Comparison of ENCODE assay signal across 9 mouse cellular contexts in the genomic region with DNA sequence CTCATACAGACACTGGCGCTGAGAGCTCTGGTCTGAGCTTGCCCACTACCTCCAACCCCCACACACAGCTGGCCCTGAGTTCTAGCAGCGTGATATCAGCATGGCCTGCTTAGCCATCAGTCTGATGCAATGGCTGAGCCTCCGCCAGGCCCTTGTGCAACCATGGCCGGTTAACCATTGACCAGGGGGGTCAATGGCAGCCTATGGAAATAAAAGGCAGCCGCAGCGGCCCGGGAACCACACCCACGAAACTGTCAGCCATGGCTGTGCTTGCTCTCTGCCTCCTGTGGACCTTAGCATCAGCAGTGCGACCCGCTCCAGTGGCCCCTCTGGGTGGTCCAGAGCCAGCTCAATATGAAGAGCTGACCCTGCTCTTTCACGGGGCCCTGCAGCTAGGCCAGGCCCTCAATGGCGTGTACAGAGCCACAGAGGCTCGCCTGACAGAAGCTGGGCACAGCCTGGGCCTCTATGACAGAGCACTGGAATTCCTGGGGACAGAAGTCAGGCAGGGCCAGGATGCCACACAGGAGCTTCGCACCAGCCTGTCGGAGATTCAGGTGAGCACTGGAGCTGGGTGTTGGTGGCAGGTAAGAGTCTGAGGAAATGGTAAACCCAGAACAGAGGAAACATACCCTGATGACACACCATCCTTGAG. TPM values are rescaled to one million over a fixed set of nuclear protein-coding genes. Genes with fewer than 3 reads are reported as not detected.
DNase-seq lines count a peak whose midpoint lies in the region; ATAC-seq and TF ChIP-seq lines count a peak whose summit lies in the region.
"Had no signal": no experiment of that assay in that cellular context is flagged by ENCODE, and none has a peak within 500 bp of the region (broad histone marks: within the 10 kb centered on the region; RNA-seq: fewer than 3 reads in every experiment).

A gene (plus strand): TSS at position 253 of the 655 bp plus-strand sequence.

- no peak within 1 kb of the TSS for H3K4me2 ChIP-seq in heart, embryonic 11.5 days
- peak within 1 kb of the TSS; percentile 63 for H3K4me2 ChIP-seq in intestine, postnatal 0 days (replicated peaks; ENCODE audit: low read depth)
- peak within 1 kb of the TSS; percentile 52 for H3K4me2 ChIP-seq in liver, embryonic 15.5 days
- H3K4me2 ChIP-seq in stomach, embryonic 15.5 days, result peak within 1 kb of the TSS; percentile 32
- no peak within 1 kb of the TSS for H3K4me2 ChIP-seq in midbrain, embryonic 15.5 days
- no peak within 1 kb of the TSS for H3K4me2 ChIP-seq in forebrain, embryonic 15.5 days (replicated peaks)
- H3K4me2 ChIP-seq: forebrain, embryonic 12.5 days had no signal

- ATAC-seq in heart, embryonic 11.5 days (replicated peaks; ENCODE audit: insufficient number of reproducible peaks, low FRiP score, low TSS enrichment), result no peak
- ATAC-seq in intestine, postnatal 0 days, result peak; percentile 84
- peak; percentile 60 for ATAC-seq in liver, embryonic 15.5 days (ENCODE audit: insufficient read depth)
- peak; percentile 66 for ATAC-seq in stomach, embryonic 15.5 days (ENCODE audit: insufficient read depth, low FRiP score, low read depth)
- ATAC-seq in midbrain, embryonic 15.5 days (replicated peaks), result no peak
- no peak for ATAC-seq in forebrain, embryonic 15.5 days (replicated peaks)

- peaks cover 14% of the 10 kb centered on the region for H3K36me3 ChIP-seq in heart, embryonic 11.5 days (ENCODE audit: control insufficient read depth, insufficient read depth, low read length)
- peaks cover 65% of the 10 kb centered on the region for H3K36me3 ChIP-seq in intestine, postnatal 0 days (ENCODE audit: control insufficient read depth, insufficient read depth)
- peaks cover 4% of the 10 kb centered on the region for H3K36me3 ChIP-seq in liver, embryonic 15.5 days (replicated peaks)
- H3K36me3 ChIP-seq in stomach, embryonic 15.5 days, result peaks cover 35% of the 10 kb centered on the region
- H3K36me3 ChIP-seq in midbrain, embryonic 15.5 days (replicated peaks), result no peaks in the 10 kb centered on the region
- no peaks in the 10 kb centered on the region for H3K36me3 ChIP-seq in forebrain, embryonic 15.5 days

- no peaks in the 10 kb centered on the region for H3K9me3 ChIP-seq in heart, embryonic 11.5 days (replicated peaks; ENCODE audit: control insufficient read depth, low read length)
- no peaks in the 10 kb centered on the region for H3K9me3 ChIP-seq in intestine, postnatal 0 days (ENCODE audit: control insufficient read depth)
- no peaks in the 10 kb centered on the region for H3K9me3 ChIP-seq in liver, embryonic 15.5 days (replicated peaks)
- H3K9me3 ChIP-seq in stomach, embryonic 15.5 days, result no peaks in the 10 kb centered on the region
- no peaks in the 10 kb centered on the region for H3K9me3 ChIP-seq in midbrain, embryonic 15.5 days
- H3K9me3 ChIP-seq in forebrain, embryonic 15.5 days, result no peaks in the 10 kb centered on the region
- H3K9me3 ChIP-seq: forebrain, embryonic 12.5 days had no signal

- H3K27me3 ChIP-seq in heart, embryonic 11.5 days (ENCODE audit: control insufficient read depth, insufficient read depth, low read length), result no peaks in the 10 kb centered on the region
- H3K27me3 ChIP-seq in intestine, postnatal 0 days (replicated peaks; ENCODE audit: control insufficient read depth, insufficient read depth, low read length), result no peaks in the 10 kb centered on the region
- H3K27me3 ChIP-seq in liver, embryonic 15.5 days, result no peaks in the 10 kb centered on the region
- H3K27me3 ChIP-seq in stomach, embryonic 15.5 days (replicated peaks), result no peaks in the 10 kb centered on the region
- H3K27me3 ChIP-seq in midbrain, embryonic 15.5 days (replicated peaks), result no peaks in the 10 kb centered on the region
- H3K27me3 ChIP-seq in forebrain, embryonic 15.5 days, result no peaks in the 10 kb centered on the region
- H3K27me3 ChIP-seq: forebrain, embryonic 12.5 days had no signal

- no peak within 1 kb of the TSS for H3K27ac ChIP-seq in heart, embryonic 11.5 days (ENCODE audit: low read depth, low read length)
- H3K27ac ChIP-seq in intestine, postnatal 0 days (ENCODE audit: low read depth, low read length), result peak within 1 kb of the TSS; percentile 77
- H3K27ac ChIP-seq in liver, embryonic 15.5 days (replicated peaks), result peak within 1 kb of the TSS; percentile 75
- H3K27ac ChIP-seq in stomach, embryonic 15.5 days, result peak within 1 kb of the TSS; percentile 31; the same call in 1 of the 2 replicates
- no peak within 1 kb of the TSS for H3K27ac ChIP-seq in midbrain, embryonic 15.5 days
- H3K27ac ChIP-seq in forebrain, embryonic 15.5 days (replicated peaks), result no peak within 1 kb of the TSS
- H3K27ac ChIP-seq: forebrain, embryonic 12.5 days had no signal

- H3K9ac ChIP-seq in heart, embryonic 11.5 days (ENCODE audit: low read depth, low read length), result no peak within 1 kb of the TSS
- H3K9ac ChIP-seq in intestine, postnatal 0 days (ENCODE audit: low read depth, low read length), result peak within 1 kb of the TSS; percentile 45
- peak within 1 kb of the TSS; percentile 22; the same call in 1 of the 2 replicates for H3K9ac ChIP-seq in liver, embryonic 15.5 days
- H3K9ac ChIP-seq in stomach, embryonic 15.5 days, result no peak within 1 kb of the TSS
- no peak within 1 kb of the TSS for H3K9ac ChIP-seq in midbrain, embryonic 15.5 days
- no peak within 1 kb of the TSS for H3K9ac ChIP-seq in forebrain, embryonic 15.5 days (replicated peaks)
- H3K9ac ChIP-seq: forebrain, embryonic 12.5 days had no signal

- WGBS in heart, embryonic 11.5 days (ENCODE audit: insufficient replicate concordance), result 83% methylated on average over 15 of the region's 15 CpGs
- WGBS in intestine, postnatal 0 days, result 41% methylated on average over 15 of the region's 15 CpGs
- 63% methylated on average over 15 of the region's 15 CpGs for WGBS in liver, embryonic 15.5 days (ENCODE audit: insufficient replicate concordance)
- WGBS in stomach, embryonic 15.5 days, result 65% methylated on average over 15 of the region's 15 CpGs
- 88% methylated on average over 15 of the region's 15 CpGs for WGBS in midbrain, embryonic 15.5 days
- WGBS in forebrain, embryonic 15.5 days, result 90% methylated on average over 15 of the region's 15 CpGs

- peak; percentile 57 for DNase-seq in heart, adult 8-10 months (ENCODE audit: low spot score)
- DNase-seq in left cerebral cortex, adult 18-20 months (ENCODE audit: low spot score in 2 of 2), result no peak

- no peak for TF ChIP-seq CTCF in intestine, postnatal 0 days (IDR thresholded peaks at IDR 0.05; ENCODE audit: low read depth)

- H3K4me1 ChIP-seq in heart, embryonic 11.5 days (ENCODE audit: control insufficient read depth, insufficient read depth, low read length), result no peaks in the 10 kb centered on the region
- H3K4me1 ChIP-seq in intestine, postnatal 0 days (replicated peaks; ENCODE audit: control insufficient read depth, insufficient read depth, low read length), result no peaks in the 10 kb centered on the region
- H3K4me1 ChIP-seq in liver, embryonic 15.5 days (replicated peaks), result peaks cover 11% of the 10 kb centered on the region
- no peaks in the 10 kb centered on the region for H3K4me1 ChIP-seq in stomach, embryonic 15.5 days
- no peaks in the 10 kb centered on the region for H3K4me1 ChIP-seq in midbrain, embryonic 15.5 days
- no peaks in the 10 kb centered on the region for H3K4me1 ChIP-seq in forebrain, embryonic 15.5 days
- H3K4me1 ChIP-seq: forebrain, embryonic 12.5 days had no signal

- no peak within 1 kb of the TSS for H3K4me3 ChIP-seq in heart, embryonic 11.5 days (ENCODE audit: low read depth, low read length)
- H3K4me3 ChIP-seq in intestine, postnatal 0 days (ENCODE audit: low read depth, low read length), result peak within 1 kb of the TSS; percentile 29
- peak within 1 kb of the TSS; percentile 48 for H3K4me3 ChIP-seq in liver, embryonic 15.5 days (replicated peaks)
- H3K4me3 ChIP-seq in stomach, embryonic 15.5 days (replicated peaks), result no peak within 1 kb of the TSS; the same call in 1 of the 2 replicates
- H3K4me3 ChIP-seq in midbrain, embryonic 15.5 days, result no peak within 1 kb of the TSS
- no peak within 1 kb of the TSS for H3K4me3 ChIP-seq in forebrain, embryonic 15.5 days
- H3K4me3 ChIP-seq: forebrain, embryonic 12.5 days had no signal

RNA-seq across cellular contexts. Expression of the gene that starts here (rescaled TPM):
- total RNA-seq in heart, adult 8-10 months (2022), result under 1 TPM in 1 of 4 experiments, not detected in 3; 0.38 TPM
- polyA plus RNA-seq in heart, embryonic 11.5 days (2014; fragmentation: Nextera tagmentation; extraction: Ambion mirVana), result 1.1 and 1.9 TPM in 2 replicates
- polyA plus RNA-seq in intestine, postnatal 0 days (2015; fragmentation: Nextera tagmentation; extraction: Ambion mirVana), result 15.9 and 21.1 TPM in 2 replicates
- polyA plus RNA-seq in liver, embryonic 15.5 days (2015; fragmentation: Nextera tagmentation; extraction: Ambion mirVana), result 35.0 and 42.9 TPM in 2 replicates
- polyA plus RNA-seq in stomach, embryonic 15.5 days (2015; fragmentation: Nextera tagmentation; extraction: Ambion mirVana), result 5.9 and 8.1 TPM in 2 replicates
- polyA plus RNA-seq in midbrain, embryonic 15.5 days (2015; fragmentation: Nextera tagmentation; extraction: Ambion mirVana), result 0.61 and 0.74 TPM in 2 replicates
- 0.27 and 0.51 TPM in 2 replicates for polyA plus RNA-seq in forebrain, embryonic 15.5 days (2015; fragmentation: Nextera tagmentation; extraction: Ambion mirVana)
- not detected for total RNA-seq in left cerebral cortex, adult 18-20 months (2021)

Comparison
In these comparisons a context has a peak if more than half of its experiments do, and no peak if none do; other contexts are left out.
1. Peak in DNase-seq in heart, adult 8-10 months; RNA of the gene not detected or under 1 TPM.
2. ATAC-seq: peak in intestine, postnatal 0 days (single experiment), liver, embryonic 15.5 days (single experiment) and stomach, embryonic 15.5 days (single experiment); none in heart, embryonic 11.5 days (single experiment), midbrain, embryonic 15.5 days (single experiment) and forebrain, embryonic 15.5 days (single experiment).
3. H3K27ac ChIP-seq: peak in intestine, postnatal 0 days (single experiment), liver, embryonic 15.5 days (single experiment) and stomach, embryonic 15.5 days (single experiment); none in heart, embryonic 11.5 days (single experiment), midbrain, embryonic 15.5 days (single experiment) and forebrain, embryonic 15.5 days (single experiment).
4. H3K4me2 ChIP-seq: peak in intestine, postnatal 0 days (single experiment), liver, embryonic 15.5 days (single experiment) and stomach, embryonic 15.5 days (single experiment); none in heart, embryonic 11.5 days (single experiment), midbrain, embryonic 15.5 days (single experiment) and forebrain, embryonic 15.5 days (single experiment).
5. H3K4me3 ChIP-seq: peak in intestine, postnatal 0 days (single experiment) and liver, embryonic 15.5 days (single experiment); none in heart, embryonic 11.5 days (single experiment), stomach, embryonic 15.5 days (single experiment), midbrain, embryonic 15.5 days (single experiment) and forebrain, embryonic 15.5 days (single experiment).
6. H3K9ac ChIP-seq: peak in intestine, postnatal 0 days (single experiment) and liver, embryonic 15.5 days (single experiment); none in heart, embryonic 11.5 days (single experiment), stomach, embryonic 15.5 days (single experiment), midbrain, embryonic 15.5 days (single experiment) and forebrain, embryonic 15.5 days (single experiment).